Mouse (Mus musculus): ENCODE measurements at regions not wholly inside any gene's neighbourhood (a gene's known extent, or its start where the extent isn't known, plus 50 kb on each side); places are given as distances from the start of the nearest gene placed in this dataset.

GRCm38 (mm10) chr2:166245219-166245618, 89.8 kb upstream of the Sulf2 start:
- H3K27me3 ChIP-seq (ENCODE audit: insufficient read depth, low read length), result peaks cover 7% of the 10 kb centered on the region; the same call in 1 of the 2 replicates
- TF ChIP-seq POU5F1 (IDR thresholded peaks at IDR 0.05; ENCODE audit: borderline replicate concordance, low read length) (no peak), CTCF (conservative IDR thresholded peaks at IDR 0.05; ENCODE audit: low read length) (no peak), NANOG (IDR thresholded peaks at IDR 0.05; ENCODE audit: borderline replicate concordance, low read length) (no peak)
- no peaks in the 10 kb centered on the region for H3K36me3 ChIP-seq (ENCODE audit: insufficient read depth, low read length)
- peaks cover 18% of the 10 kb centered on the region for H3K9me3 ChIP-seq (ENCODE audit: low read length)
- H3K4me3 ChIP-seq (replicated peaks; ENCODE audit: low read length), result no peak overlapping the region
- H3K4me1 ChIP-seq (replicated peaks; ENCODE audit: low read depth, low read length), result peaks cover 49% of the 10 kb centered on the region

- H3K9me3 ChIP-seq (ENCODE audit: low read length), result peaks cover 31% of the 10 kb centered on the region
- H3K4me3 ChIP-seq (replicated peaks; ENCODE audit: low read length), result no peak overlapping the region
- TF ChIP-seq CTCF (conservative IDR thresholded peaks at IDR 0.05; ENCODE audit: low read length) (no peak), NANOG (IDR thresholded peaks at IDR 0.05; ENCODE audit: borderline replicate concordance, low read length) (no peak), POU5F1 (IDR thresholded peaks at IDR 0.05; ENCODE audit: borderline replicate concordance, low read length) (no peak)
- peaks cover 5% of the 10 kb centered on the region; the same call in 1 of the 2 replicates for H3K27me3 ChIP-seq (ENCODE audit: insufficient read depth, low read length)
- peaks cover 35% of the 10 kb centered on the region for H3K4me1 ChIP-seq (replicated peaks; ENCODE audit: low read depth, low read length)
- no peaks in the 10 kb centered on the region for H3K36me3 ChIP-seq (ENCODE audit: insufficient read depth, low read length)
These were observed 87.5 kb upstream of the Sulf2 start for GRCm38 (mm10) chr2:166242786-166243521.

- no peak for TF ChIP-seq NANOG (IDR thresholded peaks at IDR 0.05; ENCODE audit: borderline replicate concordance, low read length)
- TF ChIP-seq POU5F1 (IDR thresholded peaks at IDR 0.05; ENCODE audit: borderline replicate concordance, low read length), result no peak
- TF ChIP-seq CTCF (conservative IDR thresholded peaks at IDR 0.05; ENCODE audit: low read length), result no peak
- H3K4me1 ChIP-seq (replicated peaks; ENCODE audit: low read depth, low read length), result peaks cover 28% of the 10 kb centered on the region
- peaks cover 5% of the 10 kb centered on the region; the same call in 1 of the 2 replicates for H3K27me3 ChIP-seq (ENCODE audit: insufficient read depth, low read length)
- no peak overlapping the region for H3K4me3 ChIP-seq (replicated peaks; ENCODE audit: low read length)
- no peaks in the 10 kb centered on the region for H3K36me3 ChIP-seq (ENCODE audit: insufficient read depth, low read length)
- peaks cover 31% of the 10 kb centered on the region for H3K9me3 ChIP-seq (ENCODE audit: low read length)
These were observed 85.8 kb upstream of the Sulf2 start for GRCm38 (mm10) chr2:166241310-166241709.

GRCm38 (mm10) chr2:166240056-166240455, 84.6 kb upstream of the Sulf2 start:
- peaks cover 31% of the 10 kb centered on the region for H3K9me3 ChIP-seq (ENCODE audit: low read length)
- TF ChIP-seq CTCF (conservative IDR thresholded peaks at IDR 0.05; ENCODE audit: low read length), result no peak
- no peak for TF ChIP-seq NANOG (IDR thresholded peaks at IDR 0.05; ENCODE audit: borderline replicate concordance, low read length)
- TF ChIP-seq POU5F1 (IDR thresholded peaks at IDR 0.05; ENCODE audit: borderline replicate concordance, low read length), result no peak
- H3K27me3 ChIP-seq (ENCODE audit: insufficient read depth, low read length), result peaks cover 11% of the 10 kb centered on the region; the same call in 1 of the 2 replicates
- H3K36me3 ChIP-seq (ENCODE audit: insufficient read depth, low read length), result no peaks in the 10 kb centered on the region
- no peak overlapping the region for H3K4me3 ChIP-seq (replicated peaks; ENCODE audit: low read length)
- H3K4me1 ChIP-seq (replicated peaks; ENCODE audit: low read depth, low read length), result peaks cover 16% of the 10 kb centered on the region

GRCm38 (mm10) chr2:166237554-166238269, 82.2 kb upstream of the Sulf2 start:
- peaks cover 18% of the 10 kb centered on the region for H3K4me1 ChIP-seq (replicated peaks; ENCODE audit: low read depth, low read length)
- peaks cover 35% of the 10 kb centered on the region for H3K9me3 ChIP-seq (ENCODE audit: low read length)
- peaks cover 8% of the 10 kb centered on the region; the same call in 1 of the 2 replicates for H3K27me3 ChIP-seq (ENCODE audit: insufficient read depth, low read length)
- no peaks in the 10 kb centered on the region for H3K36me3 ChIP-seq (ENCODE audit: insufficient read depth, low read length)
- TF ChIP-seq POU5F1 (IDR thresholded peaks at IDR 0.05; ENCODE audit: borderline replicate concordance, low read length) (no peak), CTCF (conservative IDR thresholded peaks at IDR 0.05; ENCODE audit: low read length) (no peak)
- no peak overlapping the region for H3K4me3 ChIP-seq (replicated peaks; ENCODE audit: low read length)

- H3K4me1 ChIP-seq (replicated peaks; ENCODE audit: low read depth, low read length), result peaks cover 22% of the 10 kb centered on the region
- H3K9me3 ChIP-seq (ENCODE audit: low read length), result peaks cover 26% of the 10 kb centered on the region
- no peaks in the 10 kb centered on the region for H3K36me3 ChIP-seq (ENCODE audit: insufficient read depth, low read length)
- TF ChIP-seq NANOG (IDR thresholded peaks at IDR 0.05; ENCODE audit: borderline replicate concordance, low read length) (no peak), CTCF (conservative IDR thresholded peaks at IDR 0.05; ENCODE audit: low read length) (no peak), POU5F1 (IDR thresholded peaks at IDR 0.05; ENCODE audit: borderline replicate concordance, low read length) (no peak)
- peaks cover 8% of the 10 kb centered on the region; the same call in 1 of the 2 replicates for H3K27me3 ChIP-seq (ENCODE audit: insufficient read depth, low read length)
- H3K4me3 ChIP-seq (replicated peaks; ENCODE audit: low read length), result no peak overlapping the region
These were observed 80.6 kb upstream of the Sulf2 start for GRCm38 (mm10) chr2:166236102-166236501.

GRCm38 (mm10) chr2:166234579-166235212, 79.2 kb upstream of the Sulf2 start:
- Histone ChIP-seq H3K9me3 (ENCODE audit: low read length) (peaks cover 12% of the 10 kb centered on the region), H3K27me3 (ENCODE audit: insufficient read depth, low read length) (peaks cover 11% of the 10 kb centered on the region; the same call in 1 of the 2 replicates), H3K4me1 (replicated peaks; ENCODE audit: low read depth, low read length) (peaks cover 36% of the 10 kb centered on the region), H3K36me3 (ENCODE audit: insufficient read depth, low read length) (no peaks in the 10 kb centered on the region), H3K4me3 (replicated peaks; ENCODE audit: low read length) (no peak overlapping the region)
- TF ChIP-seq NANOG (IDR thresholded peaks at IDR 0.05; ENCODE audit: borderline replicate concordance, low read length) (no peak), POU5F1 (IDR thresholded peaks at IDR 0.05; ENCODE audit: borderline replicate concordance, low read length) (no peak), CTCF (conservative IDR thresholded peaks at IDR 0.05; ENCODE audit: low read length) (no peak)

- no peak for TF ChIP-seq CTCF (conservative IDR thresholded peaks at IDR 0.05; ENCODE audit: low read length)
- TF ChIP-seq NANOG (IDR thresholded peaks at IDR 0.05; ENCODE audit: borderline replicate concordance, low read length), result no peak
- TF ChIP-seq POU5F1 (IDR thresholded peaks at IDR 0.05; ENCODE audit: borderline replicate concordance, low read length), result no peak
- H3K27me3 ChIP-seq (ENCODE audit: insufficient read depth, low read length), result peaks cover 12% of the 10 kb centered on the region; the same call in 1 of the 2 replicates
These were observed 77.8 kb upstream of the Sulf2 start for GRCm38 (mm10) chr2:166233246-166233645.

More at GRCm38 (mm10) chr2:166233246-166233645, 77.8 kb upstream of the Sulf2 start:
- Histone ChIP-seq H3K4me3 (replicated peaks; ENCODE audit: low read length) (no peak overlapping the region), H3K36me3 (ENCODE audit: insufficient read depth, low read length) (no peaks in the 10 kb centered on the region), H3K4me1 (replicated peaks; ENCODE audit: low read depth, low read length) (peaks cover 45% of the 10 kb centered on the region), H3K9me3 (ENCODE audit: low read length) (0 out of 2 replicates have a peak, but pooled peaks cover 5% of the 10 kb centered on the region)
